Mouse (Mus musculus): ENCODE measurements at regions not wholly inside any gene's neighbourhood (a gene's known extent, or its start where the extent isn't known, plus 50 kb on each side); places are given as distances from the start of the nearest gene placed in this dataset.
A peak's percentile ranks its signal among the peaks of the same experiment; 100 is the strongest.

GRCm38 (mm10) chr3:104712711-104713110, 68.1 kb upstream of the Ppm1j start:
- no peak for DNase-seq

- DNase-seq, result peak; percentile 79
These were observed 66.8 kb upstream of the Ppm1j start for GRCm38 (mm10) chr3:104713836-104714631.

- DNase-seq, result peak; percentile 27
These were observed 66.1 kb upstream of the Ppm1j start for GRCm38 (mm10) chr3:104714679-104715326.
